Mouse (Mus musculus): ENCODE measurements around the gene Kalrn.

GRCm38 (mm10) chr16:34088331-34088730 is 485.0 kb downstream of the Kalrn start:
- TF ChIP-seq POLR2A (IDR thresholded peaks at IDR 0.05; ENCODE audit: low read depth, low read length) (no peak), CTCF (IDR thresholded peaks at IDR 0.05; ENCODE audit: extremely low read depth, insufficient read length, insufficient replicate concordance, low read depth, low read length) (no peak)
